Mouse (Mus musculus) hindbrain, embryonic 16.5 days (tissue): ENCODE measurements around the gene Phf23. TPM values are rescaled to one million over a fixed set of nuclear protein-coding genes. Genes with fewer than 3 reads are reported as not detected.
A peak's percentile ranks its signal among the peaks of the same experiment; 100 is the strongest.

Experiments used
- ATAC-seq: fragments of 200-750 bp; cut with Nextera tagmentation; 2 replicates; pipeline ENCODE4 v1.8.0; 2017; ENCODE audit warnings: moderate TSS enrichment, moderate library complexity
- H3K27ac ChIP-seq: fragments of 300-500 bp; sonication (generic); 2 replicates; pipeline ENCODE4 v1.5.1; 2014; ENCODE audit warnings: low read depth, mild to moderate bottlenecking, control low read depth, low read length, moderate library complexity
- H3K27me3 ChIP-seq: fragments of 300-500 bp; sonication (generic); replicated peaks from 2 replicates; pipeline ENCODE4 v1.6.1; 2014; ENCODE audit warnings: low read length; ENCODE audit not compliant: control insufficient read depth, insufficient read depth
- H3K36me3 ChIP-seq: fragments of 300-500 bp; sonication (generic); 2 replicates; pipeline ENCODE4 v1.6.1; 2014; ENCODE audit warnings: mild to moderate bottlenecking, low read length, moderate library complexity, mixed read lengths; ENCODE audit not compliant: control insufficient read depth, insufficient read depth
- H3K4me1 ChIP-seq: fragments of 300-500 bp; sonication (generic); 2 replicates; pipeline ENCODE4 v1.6.1; 2014; ENCODE audit warnings: low read depth, low read length; ENCODE audit not compliant: control insufficient read depth, insufficient read depth
- H3K4me2 ChIP-seq: fragments of 300-500 bp; sonication (generic); 2 replicates; pipeline ENCODE4 v1.6.1; 2014; ENCODE audit warnings: mild to moderate bottlenecking, low read length, control low read depth, moderate library complexity
- H3K4me3 ChIP-seq: fragments of 300-500 bp; sonication (generic); 2 replicates; pipeline ENCODE4 v1.5.1; 2014; ENCODE audit warnings: mild to moderate bottlenecking, low read length, control low read depth, moderate library complexity
- H3K9ac ChIP-seq: fragments of 300-500 bp; sonication (generic); 2 replicates; pipeline ENCODE4 v1.6.1; 2014; ENCODE audit warnings: low read depth, mild to moderate bottlenecking, control low read depth, low read length, moderate library complexity
- H3K9me3 ChIP-seq: fragments of 300-500 bp; sonication (generic); 2 replicates; pipeline ENCODE4 v1.6.1; 2014; ENCODE audit warnings: mild to moderate bottlenecking, low read length, moderate library complexity; ENCODE audit not compliant: control insufficient read depth
- WGBS: fragments of 180-500 bp; shearing (Covaris S2); extraction: QIAGEN DNeasy Blood & Tissue Kit; methylation state at CpG from one replicate; pipeline ENCODE4 v1.1.7; 2014; 5-methylcytosine and 5-hydroxymethylcytosine counted together
- polyA plus RNA-seq: library from polyadenylated mRNA; unstranded; fragments of >200 nt; fragmentation: Nextera tagmentation; extraction: Ambion mirVana; gene quantifications from 2 replicates; pipeline ENCODE4 v1.2.1, GENCODE M21; 2015

Gene Phf23
- polyA plus RNA-seq, 1 experiment from 2014 or later: 54.2 TPM

DNA sequence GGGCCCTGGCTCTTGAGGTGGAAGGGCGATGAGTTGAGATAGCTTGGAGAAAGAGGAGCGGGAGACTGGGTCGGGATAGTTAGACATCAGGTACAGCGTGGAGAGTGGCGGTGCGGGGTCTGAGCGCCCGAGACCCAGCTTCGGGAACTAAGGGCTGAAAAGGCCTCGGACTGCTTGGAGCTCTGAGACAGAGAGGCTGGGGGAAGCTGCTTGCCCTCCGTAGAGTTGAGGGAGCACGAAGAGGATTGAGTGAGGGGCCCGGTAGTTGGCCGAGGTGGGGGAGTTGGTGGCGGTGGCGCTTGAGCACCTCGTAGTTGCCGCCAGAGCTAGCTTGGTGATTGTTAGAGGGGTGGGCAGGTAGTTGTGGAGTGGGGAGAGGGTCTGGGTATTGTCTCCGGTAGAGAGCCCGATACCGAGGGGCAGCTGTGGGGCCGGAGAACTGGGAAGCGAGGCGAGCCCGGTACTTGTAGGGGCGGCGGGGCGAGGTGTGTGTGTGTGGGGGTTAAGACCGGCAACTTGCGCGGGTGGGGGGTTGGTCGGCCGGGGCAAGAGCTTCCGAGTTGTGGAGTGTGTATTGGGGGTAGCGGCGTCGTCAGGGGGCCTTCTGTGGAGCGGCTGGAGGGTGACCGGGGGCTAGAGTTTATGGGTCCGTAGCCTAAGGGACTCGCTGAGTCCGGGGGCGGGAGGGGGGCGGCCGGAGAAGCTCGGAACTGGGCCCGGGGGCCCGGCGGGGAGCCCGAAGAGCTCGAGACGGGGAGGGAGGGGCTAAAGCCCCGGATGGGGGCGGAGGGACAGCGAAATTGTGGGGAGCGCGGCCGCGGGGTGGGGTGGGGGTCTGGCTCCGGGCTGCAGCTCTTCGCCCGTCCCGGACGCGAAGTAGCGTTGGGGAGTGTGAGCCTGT, 834 bp downstream of the Phf23 start:
- WGBS: under 1% methylated on average over 55 of the region's 66 CpGs
- Histone ChIP-seq H3K9ac (peak overlapping the region; percentile 94), H3K4me2 (peak overlapping the region; percentile 76), H3K27me3 (no peaks in the 10 kb centered on the region), H3K4me1 (peaks cover 22% of the 10 kb centered on the region), H3K4me3 (peak overlapping the region; percentile 92), H3K27ac (peak overlapping the region; percentile 96), H3K9me3 (no peaks in the 10 kb centered on the region), H3K36me3 (peaks cover 28% of the 10 kb centered on the region)
- ATAC-seq: 0 out of 2 replicates have a peak, but pooled peaks have one; percentile 0

DNA sequence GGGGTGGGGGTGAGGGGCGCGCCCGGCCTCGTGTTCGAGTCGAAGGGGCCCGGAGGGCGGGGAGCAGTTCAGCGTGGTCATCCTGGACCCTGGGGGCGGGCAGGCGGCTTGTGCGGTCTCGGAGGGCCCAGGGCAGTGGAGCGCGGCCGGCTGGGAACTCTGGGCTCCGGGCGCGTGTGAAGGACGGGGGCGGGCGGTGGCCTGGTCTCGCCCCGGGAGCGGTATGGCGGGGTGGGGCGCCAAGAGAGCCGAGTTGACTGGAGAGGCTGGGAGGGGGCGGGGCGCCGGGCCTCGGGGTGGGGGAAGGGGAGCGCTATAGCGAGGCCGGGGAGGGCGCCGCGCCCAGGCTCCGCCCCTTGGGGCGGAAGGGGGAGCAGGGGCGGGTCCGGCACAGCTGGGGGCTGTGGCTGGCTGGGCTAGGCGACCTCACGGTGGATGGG, 1.5 kb downstream of the Phf23 start:
- H3K4me3 ChIP-seq: peak overlapping the region; percentile 92
- peak overlapping the region; percentile 94 for H3K9ac ChIP-seq
- under 1% methylated on average over 22 of the region's 44 CpGs for WGBS
- H3K27me3 ChIP-seq: no peaks in the 10 kb centered on the region
- ATAC-seq: peak; percentile 7; the same call in 1 of the 2 replicates
- peak overlapping the region; percentile 96 for H3K27ac ChIP-seq
- H3K4me1 ChIP-seq: peaks cover 28% of the 10 kb centered on the region
- H3K9me3 ChIP-seq: no peaks in the 10 kb centered on the region
- H3K36me3 ChIP-seq: peaks cover 28% of the 10 kb centered on the region
- H3K4me2 ChIP-seq: peak overlapping the region; percentile 76

GRCm38 (mm10) chr11:69998567-69999491, 3.3 kb downstream of the Phf23 start:
- Histone ChIP-seq H3K36me3 (peaks cover 26% of the 10 kb centered on the region), H3K27ac (no peak overlapping the region), H3K4me2 (no peak overlapping the region), H3K9me3 (no peaks in the 10 kb centered on the region), H3K9ac (no peak overlapping the region), H3K4me1 (peaks cover 34% of the 10 kb centered on the region), H3K27me3 (no peaks in the 10 kb centered on the region), H3K4me3 (no peak overlapping the region)
- WGBS: 92% methylated on average over 27 of the region's 27 CpGs
- no peak for ATAC-seq

DNA sequence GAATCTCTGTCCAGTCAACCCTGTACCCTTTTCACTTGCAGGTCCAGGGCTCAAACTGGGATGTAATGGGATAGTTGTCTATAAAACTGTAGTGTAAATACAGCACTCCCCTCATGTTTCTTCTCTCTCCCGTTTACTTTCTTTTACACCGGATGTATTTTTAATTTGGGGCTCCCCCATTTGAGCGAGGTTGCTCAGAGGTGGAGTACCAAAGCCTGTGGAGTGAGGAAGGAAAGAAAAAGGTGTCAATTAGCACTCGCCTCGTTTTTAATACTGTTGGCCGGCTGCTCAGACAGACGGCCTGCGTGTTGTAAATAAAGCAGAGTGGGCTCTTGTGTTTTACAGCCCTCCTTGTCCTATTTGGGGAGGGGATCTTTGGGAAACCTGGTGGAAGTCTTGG, 4.1 kb downstream of the Phf23 start:
- Histone ChIP-seq H3K27ac (peak overlapping the region; percentile 60), H3K9ac (no peak overlapping the region), H3K4me3 (no peak overlapping the region; the same call in 1 of the 2 replicates), H3K36me3 (peaks cover 18% of the 10 kb centered on the region), H3K4me2 (no peak overlapping the region), H3K27me3 (no peaks in the 10 kb centered on the region), H3K4me1 (peaks cover 34% of the 10 kb centered on the region), H3K9me3 (no peaks in the 10 kb centered on the region)
- ATAC-seq: no peak
- 86% methylated on average over 8 of the region's 8 CpGs for WGBS

GRCm38 (mm10) chr11:70000396-70000898, 4.9 kb downstream of the Phf23 start, which contains the start of gene Dvl2:
Gene Dvl2, plus strand, starts transcription at chr11:70000595.
- Histone ChIP-seq H3K9me3 (no peaks in the 10 kb centered on the region), H3K36me3 (peaks cover 22% of the 10 kb centered on the region), H3K4me1 (peaks cover 34% of the 10 kb centered on the region), H3K9ac (peak within 1 kb of the TSS; percentile 90), H3K4me2 (peak within 1 kb of the TSS; percentile 95), H3K27me3 (no peaks in the 10 kb centered on the region), H3K4me3 (peak within 1 kb of the TSS; percentile 75), H3K27ac (peak within 1 kb of the TSS; percentile 98)
- under 1% methylated on average over 48 of the region's 48 CpGs for WGBS
- ATAC-seq: peak; percentile 70

DNA sequence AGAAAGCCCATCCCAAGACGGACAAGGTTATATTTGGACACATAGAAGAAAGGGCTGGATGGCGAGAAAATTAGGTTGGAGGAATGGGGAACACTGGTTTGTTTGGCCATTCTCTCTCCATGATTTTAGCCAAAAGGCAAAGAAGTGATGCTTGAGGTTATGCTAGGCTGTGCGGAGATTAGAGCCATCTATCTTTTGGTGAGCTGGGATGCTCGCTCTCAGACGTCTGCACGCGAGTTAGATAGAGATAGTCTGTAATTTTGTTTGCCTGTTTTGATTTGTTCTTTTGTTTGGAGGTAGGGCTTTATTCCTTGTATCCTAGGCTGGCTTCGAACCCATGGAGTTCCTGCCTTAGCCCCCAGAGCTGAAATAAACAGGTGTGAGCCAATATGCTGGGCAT, 5.6 kb downstream of the Phf23 start:
- peaks cover 27% of the 10 kb centered on the region for H3K36me3 ChIP-seq
- peak overlapping the region; percentile 90 for H3K9ac ChIP-seq
- WGBS: 11% methylated on average over 8 of the region's 8 CpGs
- H3K27me3 ChIP-seq: no peaks in the 10 kb centered on the region
- no peak for ATAC-seq
- H3K9me3 ChIP-seq: no peaks in the 10 kb centered on the region
- H3K27ac ChIP-seq: peak overlapping the region; percentile 98
- peak overlapping the region; percentile 75 for H3K4me3 ChIP-seq
- H3K4me2 ChIP-seq: peak overlapping the region; percentile 95
- H3K4me1 ChIP-seq: peaks cover 34% of the 10 kb centered on the region

DNA sequence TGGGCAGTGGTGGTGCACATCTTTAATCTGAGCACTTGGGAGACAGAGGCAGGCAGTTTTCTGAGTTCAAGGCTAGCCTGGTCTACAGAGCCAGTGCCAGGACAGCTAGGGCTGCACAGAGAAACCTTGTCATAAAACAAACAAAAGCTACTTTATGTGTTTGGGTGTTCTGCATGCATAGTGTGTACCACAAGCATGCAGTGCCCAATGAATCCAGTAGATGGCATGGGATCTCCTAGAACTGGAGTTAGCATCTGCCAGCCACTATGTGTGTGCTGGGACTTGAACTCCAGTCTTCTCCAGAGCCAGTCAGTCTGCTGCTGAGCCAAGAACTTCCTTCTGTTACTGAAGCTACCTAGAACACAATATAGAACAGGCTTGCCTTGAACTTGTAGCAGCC, 6.3 kb downstream of the Phf23 start:
- Histone ChIP-seq H3K9me3 (no peaks in the 10 kb centered on the region), H3K4me1 (peaks cover 34% of the 10 kb centered on the region), H3K27me3 (no peaks in the 10 kb centered on the region), H3K27ac (no peak overlapping the region), H3K36me3 (peaks cover 32% of the 10 kb centered on the region), H3K4me3 (peak overlapping the region; percentile 75), H3K4me2 (peak overlapping the region; percentile 95), H3K9ac (no peak overlapping the region)
- ATAC-seq: no peak

GRCm38 (mm10) chr11:70002471-70002870, 6.9 kb downstream of the Phf23 start:
- H3K36me3 ChIP-seq: peaks cover 38% of the 10 kb centered on the region
- ATAC-seq: no peak

More at GRCm38 (mm10) chr11:70002471-70002870, 6.9 kb downstream of the Phf23 start:
- WGBS: 87% methylated on average over 2 of the region's 2 CpGs
- Histone ChIP-seq H3K27ac (no peak overlapping the region), H3K4me1 (peaks cover 32% of the 10 kb centered on the region), H3K4me3 (peak overlapping the region; percentile 75; the same call in 1 of the 2 replicates), H3K9me3 (no peaks in the 10 kb centered on the region), H3K4me2 (peak overlapping the region; percentile 95), H3K9ac (no peak overlapping the region), H3K27me3 (no peaks in the 10 kb centered on the region)
